In the genomic region with DNA sequence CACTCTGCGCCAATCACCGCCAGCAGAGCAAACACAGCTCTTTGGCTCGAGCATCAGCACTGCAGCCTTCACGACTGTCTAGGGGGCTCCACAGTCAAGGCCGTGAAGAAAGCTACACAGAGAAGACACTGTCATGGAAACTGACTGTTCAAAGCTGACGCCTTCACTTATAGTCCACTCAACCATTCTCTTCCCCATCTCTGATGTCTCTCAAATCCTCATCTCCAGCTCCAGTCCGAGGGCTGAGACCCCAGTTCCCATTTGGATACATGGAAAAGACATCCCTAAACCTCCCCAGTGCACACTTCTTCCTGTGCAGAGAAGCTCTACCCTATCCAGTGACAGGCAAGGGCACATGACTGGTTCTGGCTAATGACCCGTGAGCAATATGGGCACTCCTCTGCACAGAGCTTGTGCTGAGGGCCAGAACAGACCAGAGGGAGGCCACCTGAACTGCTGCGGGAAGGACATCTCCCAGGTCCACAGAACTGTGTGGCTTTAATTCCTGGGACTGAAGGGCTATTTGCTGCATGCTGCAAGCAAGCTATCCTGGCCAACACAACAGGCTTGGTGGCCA, we compare ENCODE assay signal across 17 mouse cellular contexts. TPM values are rescaled to one million over a fixed set of nuclear protein-coding genes. Genes with fewer than 3 reads are reported as not detected.
DNase-seq lines count a peak whose midpoint lies in the region; ATAC-seq and TF ChIP-seq lines count a peak whose summit lies in the region.
"Had no signal": no experiment of that assay in that cellular context is flagged by ENCODE, and none has a peak within 500 bp of the region (broad histone marks: within the 10 kb centered on the region; RNA-seq: fewer than 3 reads in every experiment).

No protein-coding gene starts in this region.

- intact Hi-C loops in heart, adult 2 months (cut with DNase I) = no loop called here

- TF ChIP-seq EP300 in heart, adult 2 months (IDR thresholded peaks at IDR 0.05; ENCODE audit: insufficient read depth, low read depth, low read length) = no peak

- no peak for DNase-seq in forebrain, embryonic 11.5 days (ENCODE audit: low spot score)
- no peak for DNase-seq in heart, adult 2 months
- no peak for DNase-seq in kidney, adult 8-10 months
- DNase-seq: adrenal gland, postnatal 25 days; cerebellum, adult 18-20 months; gastrocnemius, postnatal 14 days; kidney, postnatal 36 days; layer of hippocampus, adult 9-11 months; thymus, postnatal 25 days had no signal

- no peaks in the 10 kb centered on the region for H3K27me3 ChIP-seq in forebrain, embryonic 11.5 days (ENCODE audit: control insufficient read depth, insufficient read depth, low read length)
- no peaks in the 10 kb centered on the region for H3K27me3 ChIP-seq in forebrain, embryonic 12.5 days
- no peaks in the 10 kb centered on the region for H3K27me3 ChIP-seq in heart, embryonic 14.5 days (ENCODE audit: control insufficient read depth, insufficient read depth, low read length)
- H3K27me3 ChIP-seq in heart, adult 2 months (ENCODE audit: control insufficient read depth, insufficient read depth, low read length) = no peaks in the 10 kb centered on the region
- no peaks in the 10 kb centered on the region for H3K27me3 ChIP-seq in kidney, embryonic 14.5 days (ENCODE audit: control insufficient read depth, insufficient read depth, low read length)
- H3K27me3 ChIP-seq in midbrain, embryonic 13.5 days = no peaks in the 10 kb centered on the region
- no peaks in the 10 kb centered on the region for H3K27me3 ChIP-seq in midbrain, embryonic 16.5 days (ENCODE audit: control insufficient read depth, insufficient read depth, low read depth, low read length)
- H3K27me3 ChIP-seq: lung, embryonic 15.5 days had no signal

- no peak for TF ChIP-seq CTCF in heart, adult 2 months (IDR thresholded peaks at IDR 0.05)

- ATAC-seq in forebrain, embryonic 11.5 days (replicated peaks; ENCODE audit: low FRiP score) = 0 out of 2 replicates have a peak, but pooled peaks have one; percentile 42
- ATAC-seq in forebrain, embryonic 12.5 days (ENCODE audit: low FRiP score) = no peak
- no peak for ATAC-seq in heart, embryonic 14.5 days (ENCODE audit: insufficient number of reproducible peaks, insufficient read depth, low FRiP score, low read depth)
- ATAC-seq in kidney, embryonic 14.5 days (ENCODE audit: low FRiP score, low TSS enrichment) = peak; percentile 87
- ATAC-seq in midbrain, embryonic 13.5 days = peak; percentile 28; the same call in 1 of the 2 replicates
- ATAC-seq in midbrain, embryonic 16.5 days = no peak
- ATAC-seq: liver, embryonic 12.5 days had no signal

- no peak overlapping the region for H3K4me2 ChIP-seq in forebrain, embryonic 11.5 days (ENCODE audit: low read depth, low read length, severe bottlenecking)
- no peak overlapping the region for H3K4me2 ChIP-seq in forebrain, embryonic 12.5 days
- no peak overlapping the region for H3K4me2 ChIP-seq in heart, embryonic 14.5 days (ENCODE audit: low read length)
- H3K4me2 ChIP-seq in kidney, embryonic 14.5 days (replicated peaks; ENCODE audit: low read depth, low read length) = no peak overlapping the region
- H3K4me2 ChIP-seq in midbrain, embryonic 13.5 days (replicated peaks) = no peak overlapping the region
- no peak overlapping the region for H3K4me2 ChIP-seq in midbrain, embryonic 16.5 days (ENCODE audit: low read length)
- H3K4me2 ChIP-seq: liver, embryonic 12.5 days; lung, embryonic 15.5 days had no signal

- TF ChIP-seq POLR2A in heart, adult 2 months (IDR thresholded peaks at IDR 0.05; ENCODE audit: insufficient read depth, low read depth, low read length) = no peak

- H3K4me3 ChIP-seq in forebrain, embryonic 11.5 days (ENCODE audit: low read depth, low read length) = no peak overlapping the region
- no peak overlapping the region for H3K4me3 ChIP-seq in forebrain, embryonic 12.5 days (replicated peaks)
- no peak overlapping the region for H3K4me3 ChIP-seq in heart, embryonic 14.5 days (ENCODE audit: control insufficient read depth in 1 of 2, insufficient read depth in 1 of 2, low read depth in 1 of 2, low read length in 2 of 2)
- H3K4me3 ChIP-seq in heart, adult 2 months = no peak overlapping the region
- H3K4me3 ChIP-seq in kidney, embryonic 14.5 days (ENCODE audit: low read length) = no peak overlapping the region
- no peak overlapping the region for H3K4me3 ChIP-seq in midbrain, embryonic 13.5 days (replicated peaks)
- no peak overlapping the region for H3K4me3 ChIP-seq in midbrain, embryonic 16.5 days (ENCODE audit: low read depth, low read length)
- H3K4me3 ChIP-seq: embryonic facial prominence, embryonic 10.5 days; liver, embryonic 12.5 days; lung, embryonic 15.5 days had no signal

- no peaks in the 10 kb centered on the region for H3K9me3 ChIP-seq in forebrain, embryonic 11.5 days (ENCODE audit: control insufficient read depth, low read length)
- H3K9me3 ChIP-seq in forebrain, embryonic 12.5 days = no peaks in the 10 kb centered on the region
- no peaks in the 10 kb centered on the region for H3K9me3 ChIP-seq in heart, embryonic 14.5 days (ENCODE audit: control insufficient read depth, low read length)
- no peaks in the 10 kb centered on the region for H3K9me3 ChIP-seq in kidney, embryonic 14.5 days (ENCODE audit: control insufficient read depth, low read length)
- H3K9me3 ChIP-seq in midbrain, embryonic 13.5 days = no peaks in the 10 kb centered on the region
- H3K9me3 ChIP-seq in midbrain, embryonic 16.5 days (replicated peaks; ENCODE audit: control insufficient read depth, low read length, poor library complexity, severe bottlenecking) = no peaks in the 10 kb centered on the region
- H3K9me3 ChIP-seq: embryonic facial prominence, embryonic 10.5 days; liver, embryonic 12.5 days; lung, embryonic 15.5 days had no signal

- H3K27ac ChIP-seq in forebrain, embryonic 11.5 days (ENCODE audit: low read depth, low read length) = no peak overlapping the region
- no peak overlapping the region for H3K27ac ChIP-seq in forebrain, embryonic 12.5 days
- H3K27ac ChIP-seq in heart, embryonic 14.5 days (replicated peaks in 1 of 2; ENCODE audit: control insufficient read depth in 1 of 2, insufficient read depth in 1 of 2, low read depth in 2 of 2, low read length in 2 of 2) = peak overlapping the region; percentile 32 to 72; a peak in 3 of 4 replicates
- no peak overlapping the region for H3K27ac ChIP-seq in heart, adult 2 months
- H3K27ac ChIP-seq in kidney, embryonic 14.5 days (ENCODE audit: low read depth, low read length) = no peak overlapping the region
- H3K27ac ChIP-seq in midbrain, embryonic 13.5 days = no peak overlapping the region
- H3K27ac ChIP-seq in midbrain, embryonic 16.5 days (ENCODE audit: low read length) = no peak overlapping the region
- H3K27ac ChIP-seq: embryonic facial prominence, embryonic 10.5 days; liver, embryonic 12.5 days; lung, embryonic 15.5 days had no signal

- H3K9ac ChIP-seq in forebrain, embryonic 11.5 days (ENCODE audit: low read length) = no peak overlapping the region
- no peak overlapping the region for H3K9ac ChIP-seq in forebrain, embryonic 12.5 days
- H3K9ac ChIP-seq in heart, embryonic 14.5 days (ENCODE audit: low read length) = peak overlapping the region; percentile 50; the same call in 1 of the 2 replicates
- H3K9ac ChIP-seq in heart, adult 2 months (ENCODE audit: low read depth, low read length) = no peak overlapping the region
- H3K9ac ChIP-seq in kidney, embryonic 14.5 days (ENCODE audit: low read depth, low read length) = no peak overlapping the region
- no peak overlapping the region for H3K9ac ChIP-seq in midbrain, embryonic 13.5 days (replicated peaks)
- H3K9ac ChIP-seq in midbrain, embryonic 16.5 days (ENCODE audit: low read depth, low read length) = no peak overlapping the region
- H3K9ac ChIP-seq: liver, embryonic 12.5 days; lung, embryonic 15.5 days had no signal

- no peaks in the 10 kb centered on the region for H3K79me2 ChIP-seq in heart, adult 2 months (replicated peaks; ENCODE audit: control insufficient read depth, insufficient read depth, low read length)

- 87% methylated on average over 9 of the region's 9 CpGs for WGBS in forebrain, embryonic 11.5 days
- WGBS in forebrain, embryonic 12.5 days = 80% methylated on average over 9 of the region's 9 CpGs
- 60% methylated on average over 9 of the region's 9 CpGs for WGBS in heart, embryonic 14.5 days
- 85% methylated on average over 9 of the region's 9 CpGs for WGBS in heart, adult 2 months
- WGBS in kidney, embryonic 14.5 days = 56% methylated on average over 9 of the region's 9 CpGs
- 79% methylated on average over 9 of the region's 9 CpGs for WGBS in midbrain, embryonic 13.5 days
- 80% methylated on average over 9 of the region's 9 CpGs for WGBS in midbrain, embryonic 16.5 days

- no peaks in the 10 kb centered on the region for H3K36me3 ChIP-seq in forebrain, embryonic 11.5 days (ENCODE audit: control insufficient read depth, insufficient read depth, low read length)
- H3K36me3 ChIP-seq in forebrain, embryonic 12.5 days (replicated peaks) = no peaks in the 10 kb centered on the region
- H3K36me3 ChIP-seq in heart, embryonic 14.5 days (ENCODE audit: control insufficient read depth, insufficient read depth, low read length) = 0 out of 2 replicates have a peak, but pooled peaks cover 4% of the 10 kb centered on the region
- peaks cover 4% of the 10 kb centered on the region for H3K36me3 ChIP-seq in heart, adult 2 months (ENCODE audit: control insufficient read depth, insufficient read depth, low read length)
- no peaks in the 10 kb centered on the region for H3K36me3 ChIP-seq in kidney, embryonic 14.5 days (ENCODE audit: control insufficient read depth, insufficient read depth, low read length)
- no peaks in the 10 kb centered on the region for H3K36me3 ChIP-seq in midbrain, embryonic 13.5 days
- H3K36me3 ChIP-seq in midbrain, embryonic 16.5 days (ENCODE audit: control insufficient read depth, insufficient read depth, low read length) = no peaks in the 10 kb centered on the region
- H3K36me3 ChIP-seq: embryonic facial prominence, embryonic 10.5 days; liver, embryonic 12.5 days; lung, embryonic 15.5 days had no signal

- H3K4me1 ChIP-seq in forebrain, embryonic 11.5 days (replicated peaks; ENCODE audit: control insufficient read depth, insufficient read depth, low read length) = peaks cover 20% of the 10 kb centered on the region; the same call in 1 of the 2 replicates
- peaks cover 37% of the 10 kb centered on the region for H3K4me1 ChIP-seq in forebrain, embryonic 12.5 days
- peaks cover 58 to 96% of the 10 kb centered on the region in 2 experiments for H3K4me1 ChIP-seq in heart, embryonic 14.5 days (ENCODE audit: control insufficient read depth in 2 of 2, insufficient read depth in 2 of 2, low read length in 2 of 2)
- peaks cover 20% of the 10 kb centered on the region for H3K4me1 ChIP-seq in heart, adult 2 months (ENCODE audit: control insufficient read depth, insufficient read depth, low read length)
- H3K4me1 ChIP-seq in kidney, embryonic 14.5 days (ENCODE audit: control insufficient read depth, insufficient read depth, low read length) = peaks cover 40% of the 10 kb centered on the region
- H3K4me1 ChIP-seq in midbrain, embryonic 13.5 days (replicated peaks) = peaks cover 35% of the 10 kb centered on the region
- peaks cover 6% of the 10 kb centered on the region; the same call in 1 of the 2 replicates for H3K4me1 ChIP-seq in midbrain, embryonic 16.5 days (ENCODE audit: control insufficient read depth, insufficient read depth, low read length)

RNA-seq across cellular contexts. Expression of a gene that starts 38.2 kb away (rescaled TPM):
- polyA plus RNA-seq in forebrain, embryonic 11.5 days (2014; fragmentation: Nextera tagmentation; extraction: Ambion mirVana) = 45.1 and 52.4 TPM in 2 replicates
- polyA plus RNA-seq in forebrain, embryonic 12.5 days (2016; fragmentation: Nextera tagmentation; extraction: Ambion mirVana) = 43.6 and 45.8 TPM in 2 replicates
- polyA plus RNA-seq in heart, embryonic 14.5 days (2014; fragmentation: Nextera tagmentation; extraction: Ambion mirVana) = 89.0 and 90.8 TPM in 2 replicates
- 10 to 100 TPM; 80.9 to 85.2 TPM for total RNA-seq in heart, adult 2 months (2021)
- polyA plus RNA-seq in heart, adult 2 months (2012; rRNA removed) = 26.4 and 34.2 TPM in 2 replicates
- 20.7 and 30.0 TPM in 2 replicates for polyA plus RNA-seq in kidney, embryonic 14.5 days (2014; fragmentation: Nextera tagmentation; extraction: Ambion mirVana)
- polyA plus RNA-seq in midbrain, embryonic 13.5 days (2015; fragmentation: Nextera tagmentation; extraction: Ambion mirVana) = 28.6 and 29.2 TPM in 2 replicates
- 21.4 and 22.2 TPM in 2 replicates for polyA plus RNA-seq in midbrain, embryonic 16.5 days (2015; fragmentation: Nextera tagmentation; extraction: Ambion mirVana)

Comparison
In these comparisons a context has a peak if more than half of its experiments do, and no peak if none do; other contexts are left out.
1. ATAC-seq: peak in forebrain, embryonic 11.5 days (single experiment), kidney, embryonic 14.5 days (single experiment) and midbrain, embryonic 13.5 days (single experiment); none in forebrain, embryonic 12.5 days (single experiment), heart, embryonic 14.5 days (single experiment) and midbrain, embryonic 16.5 days (single experiment).
2. H3K27ac ChIP-seq: peak in heart, embryonic 14.5 days (2 of 2); none in forebrain, embryonic 11.5 days (single experiment), forebrain, embryonic 12.5 days (single experiment), heart, adult 2 months (single experiment), kidney, embryonic 14.5 days (single experiment), midbrain, embryonic 13.5 days (single experiment) and midbrain, embryonic 16.5 days (single experiment).